Mouse (Mus musculus): ENCODE results near the gene Kcnj15. TPM values are rescaled to one million over a fixed set of nuclear protein-coding genes. Genes with fewer than 3 reads are reported as not detected.

Gene Kcnj15
- polyA plus RNA-seq, 1 experiment from 2014 or later, result 0.08 TPM

- 75% methylated on average over 7 of the region's 7 CpGs for WGBS
Measured at GRCm38 (mm10) chr16:95225285-95225684, 32.1 kb upstream of the Kcnj15 start.

GRCm38 (mm10) chr16:95231768-95232167 lies 25.6 kb upstream of the Kcnj15 start:
- Histone ChIP-seq H3K27me3 (no peaks in the 10 kb centered on the region), H3K4me2 (no peak overlapping the region), H3K36me3 (no peaks in the 10 kb centered on the region), H3K4me3 (no peak overlapping the region), H3K27ac (replicated peaks) (no peak overlapping the region), H3K4me1 (replicated peaks) (no peaks in the 10 kb centered on the region), H3K9me3 (no peaks in the 10 kb centered on the region), H3K9ac (no peak overlapping the region)
- WGBS, result 86% methylated on average over 4 of the region's 4 CpGs
- ATAC-seq (ENCODE audit: low read depth), result no peak

More at GRCm38 (mm10) chr16:95225285-95225684, 32.1 kb upstream of the Kcnj15 start:
- ATAC-seq (ENCODE audit: low read depth), result no peak
- H3K27me3 ChIP-seq, result no peaks in the 10 kb centered on the region
- H3K4me2 ChIP-seq, result no peak overlapping the region
- 0 out of 2 replicates have a peak, but pooled peaks cover 2% of the 10 kb centered on the region for H3K4me1 ChIP-seq (replicated peaks)
- no peaks in the 10 kb centered on the region for H3K36me3 ChIP-seq
- H3K4me3 ChIP-seq, result no peak overlapping the region
- H3K9ac ChIP-seq, result no peak overlapping the region
- no peaks in the 10 kb centered on the region for H3K9me3 ChIP-seq
- no peak overlapping the region for H3K27ac ChIP-seq (replicated peaks)

GRCm38 (mm10) chr16:95234891-95235548 lies 22.3 kb upstream of the Kcnj15 start:
- no peaks in the 10 kb centered on the region for H3K27me3 ChIP-seq
- no peaks in the 10 kb centered on the region for H3K36me3 ChIP-seq
- ATAC-seq (ENCODE audit: low read depth), result no peak
- no peaks in the 10 kb centered on the region for H3K4me1 ChIP-seq (replicated peaks)
- H3K27ac ChIP-seq (replicated peaks), result no peak overlapping the region
- no peak overlapping the region for H3K9ac ChIP-seq
- no peak overlapping the region for H3K4me2 ChIP-seq
- 83% methylated on average over 2 of the region's 2 CpGs for WGBS
- no peak overlapping the region for H3K4me3 ChIP-seq
- H3K9me3 ChIP-seq, result no peaks in the 10 kb centered on the region

- no peaks in the 10 kb centered on the region for H3K9me3 ChIP-seq
- WGBS, result 86% methylated on average over 7 of the region's 7 CpGs
- H3K27ac ChIP-seq (replicated peaks), result no peak overlapping the region
- ATAC-seq (ENCODE audit: low read depth), result no peak
- no peak overlapping the region for H3K4me3 ChIP-seq
- no peak overlapping the region for H3K9ac ChIP-seq
- H3K36me3 ChIP-seq, result no peaks in the 10 kb centered on the region
- no peak overlapping the region for H3K4me2 ChIP-seq
- no peaks in the 10 kb centered on the region for H3K27me3 ChIP-seq
- no peaks in the 10 kb centered on the region for H3K4me1 ChIP-seq (replicated peaks)
Measured at GRCm38 (mm10) chr16:95239209-95239925, 18.0 kb upstream of the Kcnj15 start.

GRCm38 (mm10) chr16:95240688-95241087 lies 16.7 kb upstream of the Kcnj15 start:
- Histone ChIP-seq H3K4me2 (no peak overlapping the region), H3K27me3 (no peaks in the 10 kb centered on the region), H3K4me3 (no peak overlapping the region), H3K36me3 (no peaks in the 10 kb centered on the region), H3K9me3 (no peaks in the 10 kb centered on the region), H3K27ac (replicated peaks) (no peak overlapping the region), H3K4me1 (replicated peaks) (no peaks in the 10 kb centered on the region), H3K9ac (no peak overlapping the region)
- ATAC-seq (ENCODE audit: low read depth), result no peak
- WGBS, result 73% methylated on average over 5 of the region's 5 CpGs

GRCm38 (mm10) chr16:95241581-95241980 lies 15.8 kb upstream of the Kcnj15 start:
- 88% methylated on average over 4 of the region's 4 CpGs for WGBS
- Histone ChIP-seq H3K36me3 (no peaks in the 10 kb centered on the region), H3K9me3 (no peaks in the 10 kb centered on the region), H3K4me2 (no peak overlapping the region), H3K4me1 (replicated peaks) (no peaks in the 10 kb centered on the region), H3K9ac (no peak overlapping the region), H3K27me3 (no peaks in the 10 kb centered on the region), H3K4me3 (no peak overlapping the region), H3K27ac (replicated peaks) (no peak overlapping the region)
- no peak for ATAC-seq (ENCODE audit: low read depth)

- whole genome bisulfite sequencing, result 93% methylated on average over 4 of the region's 4 CpGs
- ATAC-seq (ENCODE audit: low read depth), result no peak
Measured at GRCm38 (mm10) chr16:95242114-95242513, 15.2 kb upstream of the Kcnj15 start.

GRCm38 (mm10) chr16:95243401-95243800 lies 14.0 kb upstream of the Kcnj15 start:
- Histone ChIP-seq H3K9ac (no peak overlapping the region), H3K27me3 (no peaks in the 10 kb centered on the region), H3K4me3 (no peak overlapping the region), H3K27ac (replicated peaks) (no peak overlapping the region), H3K4me2 (no peak overlapping the region), H3K4me1 (replicated peaks) (no peaks in the 10 kb centered on the region), H3K36me3 (no peaks in the 10 kb centered on the region), H3K9me3 (no peaks in the 10 kb centered on the region)
- WGBS, result 94% methylated on average over 1 of the region's 1 CpGs
- no peak for ATAC-seq (ENCODE audit: low read depth)

More at GRCm38 (mm10) chr16:95242114-95242513, 15.2 kb upstream of the Kcnj15 start:
- H3K27ac ChIP-seq (replicated peaks), result no peak overlapping the region
- H3K27me3 ChIP-seq, result no peaks in the 10 kb centered on the region
- H3K9ac ChIP-seq, result no peak overlapping the region
- no peaks in the 10 kb centered on the region for H3K4me1 ChIP-seq (replicated peaks)
- no peak overlapping the region for H3K4me3 ChIP-seq
- H3K4me2 ChIP-seq, result no peak overlapping the region
- no peaks in the 10 kb centered on the region for H3K9me3 ChIP-seq
- no peaks in the 10 kb centered on the region for H3K36me3 ChIP-seq

GRCm38 (mm10) chr16:95244626-95245303 lies 12.6 kb upstream of the Kcnj15 start:
- no peaks in the 10 kb centered on the region for H3K27me3 ChIP-seq
- H3K9me3 ChIP-seq, result no peaks in the 10 kb centered on the region
- WGBS, result 88% methylated on average over 12 of the region's 12 CpGs
- H3K4me2 ChIP-seq, result no peak overlapping the region
- H3K36me3 ChIP-seq, result no peaks in the 10 kb centered on the region
- H3K27ac ChIP-seq (replicated peaks), result no peak overlapping the region
- no peaks in the 10 kb centered on the region for H3K4me1 ChIP-seq (replicated peaks)
- no peak for ATAC-seq (ENCODE audit: low read depth)
- H3K4me3 ChIP-seq, result no peak overlapping the region
- H3K9ac ChIP-seq, result no peak overlapping the region

GRCm38 (mm10) chr16:95245499-95245898 lies 11.9 kb upstream of the Kcnj15 start:
- Histone ChIP-seq H3K9ac (no peak overlapping the region), H3K4me3 (no peak overlapping the region), H3K27ac (replicated peaks) (no peak overlapping the region), H3K4me2 (no peak overlapping the region), H3K27me3 (no peaks in the 10 kb centered on the region), H3K4me1 (replicated peaks) (no peaks in the 10 kb centered on the region), H3K36me3 (no peaks in the 10 kb centered on the region), H3K9me3 (no peaks in the 10 kb centered on the region)
- ATAC-seq (ENCODE audit: low read depth), result no peak
- WGBS, result 80% methylated on average over 3 of the region's 3 CpGs

GRCm38 (mm10) chr16:95248646-95249045 lies 8.7 kb upstream of the Kcnj15 start:
- no peak for ATAC-seq (ENCODE audit: low read depth)
- WGBS, result 86% methylated on average over 5 of the region's 5 CpGs
- Histone ChIP-seq H3K27ac (replicated peaks) (no peak overlapping the region), H3K4me1 (replicated peaks) (no peaks in the 10 kb centered on the region), H3K27me3 (no peaks in the 10 kb centered on the region), H3K4me2 (no peak overlapping the region), H3K36me3 (no peaks in the 10 kb centered on the region), H3K9me3 (no peaks in the 10 kb centered on the region), H3K4me3 (no peak overlapping the region), H3K9ac (no peak overlapping the region)

GRCm38 (mm10) chr16:95256648-95257047 lies 710 bp upstream of the Kcnj15 start:
- H3K27ac ChIP-seq (replicated peaks), result no peak overlapping the region
- 73% methylated on average over 2 of the region's 2 CpGs for WGBS
- no peak overlapping the region for H3K9ac ChIP-seq
- H3K9me3 ChIP-seq, result no peaks in the 10 kb centered on the region
- no peaks in the 10 kb centered on the region for H3K36me3 ChIP-seq
- H3K27me3 ChIP-seq, result no peaks in the 10 kb centered on the region
- ATAC-seq (ENCODE audit: low read depth), result no peak
- no peak overlapping the region for H3K4me3 ChIP-seq
- H3K4me1 ChIP-seq (replicated peaks), result no peaks in the 10 kb centered on the region; the same call in 1 of the 2 replicates
- H3K4me2 ChIP-seq, result no peak overlapping the region
